Comparison of ENCODE assay signal across 8 mouse cellular contexts in the genomic region with DNA sequence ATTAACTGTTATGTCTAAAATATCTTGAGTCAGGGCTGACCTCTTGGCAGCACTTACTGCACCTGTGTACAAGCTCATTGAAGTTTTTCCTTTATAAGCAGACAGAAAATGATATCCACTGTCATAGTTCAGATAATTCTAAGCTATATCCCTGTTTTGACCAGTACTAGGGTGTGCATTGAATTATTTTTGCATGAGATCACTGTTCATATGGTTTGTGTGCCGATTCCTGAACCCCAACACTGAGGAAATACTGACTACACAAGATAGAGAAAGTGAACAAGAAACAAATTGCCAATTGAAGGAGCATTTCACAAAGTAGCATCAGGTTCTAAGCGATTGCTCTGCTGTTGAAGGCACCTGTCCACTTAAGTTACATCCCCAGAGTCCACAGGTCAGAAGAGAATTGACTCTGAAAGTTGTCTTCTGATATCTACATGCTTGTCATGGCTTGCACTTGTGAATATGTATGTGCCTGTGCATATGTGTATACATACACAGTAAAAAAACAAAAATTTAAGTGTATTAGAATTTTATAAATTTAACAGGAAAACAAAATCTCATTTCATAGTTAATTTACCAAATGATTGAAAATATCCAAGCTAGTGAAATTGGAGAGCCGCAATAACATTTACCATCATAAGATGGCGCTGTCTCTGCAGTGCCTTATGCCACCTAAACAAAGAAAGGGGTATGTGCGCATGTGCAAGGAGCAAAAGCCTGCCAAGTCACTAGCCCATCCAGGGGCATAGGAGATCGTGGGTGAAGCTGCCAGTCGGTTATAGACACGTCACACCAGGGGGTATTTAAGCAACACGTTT. TPM values are rescaled to one million over a fixed set of nuclear protein-coding genes. Genes with fewer than 3 reads are reported as not detected.
A peak's percentile ranks its signal among the peaks of the same experiment; 100 is the strongest.
DNase-seq lines count a peak whose midpoint lies in the region; ATAC-seq lines count a peak whose summit lies in the region.
"Had no signal": no experiment of that assay in that cellular context is flagged by ENCODE, and none has a peak within 500 bp of the region (broad histone marks: within the 10 kb centered on the region; RNA-seq: fewer than 3 reads in every experiment).

No protein-coding gene starts in this region.

- H3K27me3 ChIP-seq in embryonic facial prominence, embryonic 11.5 days (ENCODE audit: control insufficient read depth, insufficient read depth, low read length): no peaks in the 10 kb centered on the region
- no peaks in the 10 kb centered on the region for H3K27me3 ChIP-seq in hindbrain, embryonic 14.5 days (ENCODE audit: control insufficient read depth, insufficient read depth, low read length)

- H3K9ac ChIP-seq in embryonic facial prominence, embryonic 11.5 days (replicated peaks; ENCODE audit: low read length): no peak overlapping the region
- H3K9ac ChIP-seq in hindbrain, embryonic 14.5 days: peak overlapping the region; percentile 57

- ATAC-seq in embryonic facial prominence, embryonic 11.5 days (replicated peaks; ENCODE audit: insufficient number of reproducible peaks, low FRiP score, low TSS enrichment, low read depth): peak; percentile 86
- peak; percentile 88 for ATAC-seq in hindbrain, embryonic 14.5 days (ENCODE audit: low FRiP score)

- H3K36me3 ChIP-seq in embryonic facial prominence, embryonic 11.5 days (replicated peaks; ENCODE audit: control insufficient read depth, insufficient read depth, low read depth, low read length): no peaks in the 10 kb centered on the region
- no peaks in the 10 kb centered on the region for H3K36me3 ChIP-seq in hindbrain, embryonic 14.5 days (replicated peaks; ENCODE audit: control insufficient read depth, insufficient read depth)

- no peaks in the 10 kb centered on the region for H3K9me3 ChIP-seq in embryonic facial prominence, embryonic 11.5 days (replicated peaks; ENCODE audit: control insufficient read depth, low read length)
- no peaks in the 10 kb centered on the region for H3K9me3 ChIP-seq in hindbrain, embryonic 14.5 days (ENCODE audit: control insufficient read depth, low read length)

- H3K27ac ChIP-seq in embryonic facial prominence, embryonic 11.5 days (replicated peaks; ENCODE audit: low read depth, low read length): no peak overlapping the region
- no peak overlapping the region for H3K27ac ChIP-seq in hindbrain, embryonic 14.5 days

- no peaks in the 10 kb centered on the region for H3K4me1 ChIP-seq in embryonic facial prominence, embryonic 11.5 days (ENCODE audit: control insufficient read depth, insufficient read depth, low read length)
- H3K4me1 ChIP-seq in hindbrain, embryonic 14.5 days (replicated peaks; ENCODE audit: control insufficient read depth, insufficient read depth, low read length): 0 out of 2 replicates have a peak, but pooled peaks cover 2% of the 10 kb centered on the region

- DNase-seq in CD4-positive helper T cell, adult 2 months (ENCODE audit: low read depth, low spot score): peak; percentile 8
- peak; percentile 56 for DNase-seq in MEL-GATA-1-ER (ENCODE audit: extremely low read depth, low read depth)
- DNase-seq in embryonic facial prominence, embryonic 11.5 days (ENCODE audit: low spot score): peak; percentile 88
- peak; percentile 89 for DNase-seq in hindbrain, embryonic 14.5 days (ENCODE audit: low spot score)
- peak; percentile 18 to 22 for DNase-seq in left cerebral cortex, adult 18-20 months (ENCODE audit: low spot score in 2 of 2)
- DNase-seq in lung, postnatal 4 days: peak; percentile 39 to 47
- DNase-seq in right cerebral cortex, postnatal 14 days: peak; percentile 22

- H3K4me3 ChIP-seq in embryonic facial prominence, embryonic 11.5 days (ENCODE audit: low read depth, low read length): no peak overlapping the region
- peak overlapping the region; percentile 31 for H3K4me3 ChIP-seq in hindbrain, embryonic 14.5 days (replicated peaks; ENCODE audit: low read length)

- H3K4me2 ChIP-seq in embryonic facial prominence, embryonic 11.5 days (ENCODE audit: low read depth, low read length): no peak overlapping the region
- peak overlapping the region; percentile 52 for H3K4me2 ChIP-seq in hindbrain, embryonic 14.5 days (replicated peaks)

- 14% methylated on average over 9 of the region's 9 CpGs for WGBS in embryonic facial prominence, embryonic 11.5 days
- WGBS in hindbrain, embryonic 14.5 days: 16% methylated on average over 9 of the region's 9 CpGs

RNA-seq across cellular contexts. Expression of gene Glipr1l3, which starts 21.9 kb away (rescaled TPM):
- not detected in 2 replicates for polyA plus RNA-seq in embryonic facial prominence, embryonic 11.5 days (2014; fragmentation: Nextera tagmentation; extraction: Ambion mirVana)
- 0.29 and 0.48 TPM in 2 replicates for polyA plus RNA-seq in hindbrain, embryonic 14.5 days (2014; fragmentation: Nextera tagmentation; extraction: Ambion mirVana)
- not detected for total RNA-seq in left cerebral cortex, adult 18-20 months (2021)
- total RNA-seq: layer of hippocampus, postnatal 25 days had no signal

RNA-seq across cellular contexts. Expression of gene Caps2, which starts 25.2 kb away (rescaled TPM):
- 0.67 and 0.88 TPM in 2 replicates for polyA plus RNA-seq in embryonic facial prominence, embryonic 11.5 days (2014; fragmentation: Nextera tagmentation; extraction: Ambion mirVana)
- 0.53 and 0.96 TPM in 2 replicates for polyA plus RNA-seq in hindbrain, embryonic 14.5 days (2014; fragmentation: Nextera tagmentation; extraction: Ambion mirVana)
- total RNA-seq in left cerebral cortex, adult 18-20 months (2021): under 1 TPM in 1 of 2 experiments, not detected in 1; 0.16 TPM

RNA-seq across cellular contexts. Expression of gene Glipr1l2, which starts 55.1 kb away (rescaled TPM):
- polyA plus RNA-seq in embryonic facial prominence, embryonic 11.5 days (2014; fragmentation: Nextera tagmentation; extraction: Ambion mirVana): not detected in 2 replicates
- polyA plus RNA-seq in hindbrain, embryonic 14.5 days (2014; fragmentation: Nextera tagmentation; extraction: Ambion mirVana): not detected in 2 replicates
- not detected for total RNA-seq in left cerebral cortex, adult 18-20 months (2021)
- total RNA-seq: layer of hippocampus, postnatal 25 days had no signal

Comparison
In these comparisons a context has a peak if more than half of its experiments do, and no peak if none do; other contexts are left out.
1. DNase-seq: peak in every context shown above with its lines; median percentile 89 in hindbrain, embryonic 14.5 days; 88 in embryonic facial prominence, embryonic 11.5 days; 56 in MEL-GATA-1-ER; 43 in lung, postnatal 4 days; 22 in right cerebral cortex, postnatal 14 days; 20 in left cerebral cortex, adult 18-20 months; 8 in CD4-positive helper T cell, adult 2 months.